Mouse (Mus musculus) testis, adult 2 months (tissue): ENCODE results near the gene Crlf1.

Experiments used
- CTCF ChIP-seq: fragments of 200-500 bp; IDR thresholded peaks from 2 replicates; pipeline ENCODE4 v1.5.1; 2012; ENCODE audit warnings: low read depth, mild to moderate bottlenecking, inconsistent platforms, low read length, moderate library complexity; ENCODE audit not compliant: control insufficient read depth, insufficient read depth, insufficient replicate concordance
- POLR2A ChIP-seq: fragments of 200-500 bp; IDR thresholded peaks from 2 replicates; pipeline ENCODE4 v1.6.1; 2012; ENCODE audit warnings: low read depth, mild to moderate bottlenecking, inconsistent platforms, low read length, moderate library complexity; ENCODE audit not compliant: control insufficient read depth

GRCm38 (mm10) chr8:70488931-70489470 lies 4.0 kb upstream of the Crlf1 start:
- TF ChIP-seq POLR2A (no peak; the same call in 1 of the 2 replicates), CTCF (no peak)
